Mouse (Mus musculus): ENCODE measurements around the gene Eef1akmt4. TPM values are rescaled to one million over a fixed set of nuclear protein-coding genes. Genes with fewer than 3 reads are reported as not detected.
A peak's percentile ranks its signal among the peaks of the same experiment; 100 is the strongest.

Gene Eef1akmt4
- total and polyA plus RNA-seq, 3 experiments = 37.1 to 52.2 TPM; not detected in 1

- TF ChIP-seq ZMIZ1 (IDR thresholded peaks at IDR 0.05; ENCODE audit: low read depth, low read length) = 0 out of 2 replicates have a peak, but pooled peaks have one; percentile 20
- TF ChIP-seq MYB (IDR thresholded peaks at IDR 0.05; ENCODE audit: low read depth, low read length) = no peak
- no peak; the same call in 1 of the 2 replicates for TF ChIP-seq HCFC1 (IDR thresholded peaks at IDR 0.05; ENCODE audit: low read depth, low read length)
- TF ChIP-seq MYC (IDR thresholded peaks at IDR 0.05; ENCODE audit: low read depth, low read length) = no peak
- 0 out of 2 replicates have a peak, but pooled peaks have one; percentile 37 for TF ChIP-seq SIN3A (IDR thresholded peaks at IDR 0.05; ENCODE audit: low read length)
- TF ChIP-seq RAD21 (IDR thresholded peaks at IDR 0.05; ENCODE audit: low read depth, low read length) = no peak
- no peak for TF ChIP-seq JUND (IDR thresholded peaks at IDR 0.05; ENCODE audit: low read depth, low read length)
- TF ChIP-seq ELF1 (IDR thresholded peaks at IDR 0.05; ENCODE audit: low read depth, low read length) = no peak
- peak; percentile 22; the same call in 1 of the 2 replicates for TF ChIP-seq TCF12 (IDR thresholded peaks at IDR 0.05; ENCODE audit: low read depth, low read length)
- TF ChIP-seq MAX (IDR thresholded peaks at IDR 0.05; ENCODE audit: low read length) = peak; percentile 45; the same call in 1 of the 2 replicates
- no peak for TF ChIP-seq CHD2 (IDR thresholded peaks at IDR 0.05; ENCODE audit: low read length)
- TF ChIP-seq CTCF (IDR thresholded peaks at IDR 0.05 in 2 of 3, conservative IDR thresholded peaks at IDR 0.05 in 1 of 3; ENCODE audit: control insufficient read depth in 1 of 3, insufficient read depth in 1 of 3, low read depth in 2 of 3, low read length in 3 of 3, poor library complexity in 1 of 3, severe bottlenecking in 1 of 3) = no peak
- no peak for TF ChIP-seq POLR2AphosphoS5 (IDR thresholded peaks at IDR 0.05; ENCODE audit: borderline replicate concordance, low read depth, low read length)
- TF ChIP-seq NRF1 (IDR thresholded peaks at IDR 0.05; ENCODE audit: insufficient read depth, low read depth, low read length, poor library complexity, severe bottlenecking) = no peak
- no peak for TF ChIP-seq UBTF (IDR thresholded peaks at IDR 0.05; ENCODE audit: borderline replicate concordance, insufficient read depth, low read depth, low read length)
- peak in 1 of 2 experiments; percentile 59; a peak in 2 of 4 replicates for TF ChIP-seq POLR2A (IDR thresholded peaks at IDR 0.05; ENCODE audit: control insufficient read depth in 1 of 2, insufficient read depth in 1 of 2, low read depth in 1 of 2, low read length in 2 of 2, poor library complexity in 1 of 2)
- no peak for TF ChIP-seq ZKSCAN1 (IDR thresholded peaks at IDR 0.05; ENCODE audit: low read depth, low read length)
- no peak for TF ChIP-seq EP300 (IDR thresholded peaks at IDR 0.05; ENCODE audit: low read depth in 1 of 2, low read length in 2 of 2)
- no peak for TF ChIP-seq BHLHE40 (IDR thresholded peaks at IDR 0.05; ENCODE audit: borderline replicate concordance, low read depth, low read length)
- TF ChIP-seq POLR2AphosphoS2 (IDR thresholded peaks at IDR 0.05; ENCODE audit: low read length) = no peak; the same call in 1 of the 2 replicates
Measured at GRCm38 (mm10) chr16:20621191-20621990, 10.0 kb downstream of the Eef1akmt4 start, which contains the start of gene Camk2n2 (continued).

- peak overlapping the region; percentile 53 to 83 for H3K4me3 ChIP-seq (ENCODE audit: control insufficient read depth in 1 of 2, insufficient read depth in 1 of 2, low read depth in 2 of 2, low read length in 2 of 2)
- peak overlapping the region; percentile 92 for H3K9ac ChIP-seq (ENCODE audit: control insufficient read depth, low read depth, low read length, poor library complexity, severe bottlenecking)
- peak; percentile 90 for DNase-seq (ENCODE audit: low read depth, low spot score)
- peaks cover 0 to 13% of the 10 kb centered on the region in 2 experiments; a peak in 2 of 4 replicates for H3K36me3 ChIP-seq (ENCODE audit: control insufficient read depth in 1 of 2, insufficient read depth in 2 of 2, low read length in 2 of 2)
- peaks cover 0 to 11% of the 10 kb centered on the region in 2 experiments; a peak in 2 of 4 replicates for H3K4me1 ChIP-seq (ENCODE audit: control insufficient read depth in 1 of 2, insufficient read depth in 2 of 2, low read length in 2 of 2)
- H3K27ac ChIP-seq (ENCODE audit: control insufficient read depth, low read depth, low read length) = peak overlapping the region; percentile 81
- H3K79me2 ChIP-seq (ENCODE audit: control insufficient read depth, insufficient read depth, low read length, poor library complexity) = peaks cover 4% of the 10 kb centered on the region; the same call in 1 of the 2 replicates
- no peaks in the 10 kb centered on the region; a peak in 1 of 4 replicates for H3K27me3 ChIP-seq (ENCODE audit: control insufficient read depth in 1 of 2, insufficient read depth in 2 of 2, low read length in 2 of 2)
- no peaks in the 10 kb centered on the region for H3K9me3 ChIP-seq (replicated peaks; ENCODE audit: insufficient read depth, low read length)
- TF ChIP-seq POLR2A (IDR thresholded peaks at IDR 0.05; ENCODE audit: control insufficient read depth in 1 of 2, insufficient read depth in 1 of 2, low read depth in 1 of 2, low read length in 2 of 2, poor library complexity in 1 of 2) = peak; percentile 44 to 49; a peak in 2 of 4 replicates
- peak; percentile 41; the same call in 1 of the 2 replicates for TF ChIP-seq ZMIZ1 (IDR thresholded peaks at IDR 0.05; ENCODE audit: low read depth, low read length)
- TF ChIP-seq CTCF (IDR thresholded peaks at IDR 0.05 in 2 of 3, conservative IDR thresholded peaks at IDR 0.05 in 1 of 3; ENCODE audit: control insufficient read depth in 1 of 3, insufficient read depth in 1 of 3, low read depth in 2 of 3, low read length in 3 of 3, poor library complexity in 1 of 3, severe bottlenecking in 1 of 3) = no peak
- TF ChIP-seq POLR2AphosphoS5 (IDR thresholded peaks at IDR 0.05; ENCODE audit: borderline replicate concordance, low read depth, low read length) = no peak
- TF ChIP-seq GATA1 (IDR thresholded peaks at IDR 0.05; ENCODE audit: low read depth, low read length) = no peak
- TF ChIP-seq MYC (IDR thresholded peaks at IDR 0.05; ENCODE audit: low read depth, low read length) = 0 out of 2 replicates have a peak, but pooled peaks have one; percentile 22
- TF ChIP-seq ZNF384 (IDR thresholded peaks at IDR 0.05; ENCODE audit: low read depth, low read length) = no peak
- peak; percentile 54 for TF ChIP-seq E2F4 (IDR thresholded peaks at IDR 0.05; ENCODE audit: borderline replicate concordance, low read depth, low read length)
- TF ChIP-seq USF1 (IDR thresholded peaks at IDR 0.05; ENCODE audit: low read depth, low read length) = no peak
- no peak for TF ChIP-seq GABPA (IDR thresholded peaks at IDR 0.05; ENCODE audit: low read depth, low read length)
- TF ChIP-seq MEF2A (IDR thresholded peaks at IDR 0.05; ENCODE audit: extremely low read depth, insufficient replicate concordance, low read depth, low read length, poor library complexity, severe bottlenecking) = no peak
- TF ChIP-seq POLR2AphosphoS2 (IDR thresholded peaks at IDR 0.05; ENCODE audit: low read length) = no peak; the same call in 1 of the 2 replicates
- TF ChIP-seq TBP (IDR thresholded peaks at IDR 0.05; ENCODE audit: low read depth, low read length) = no peak
- TF ChIP-seq JUND (IDR thresholded peaks at IDR 0.05; ENCODE audit: low read depth, low read length) = no peak
- TF ChIP-seq MAZ (IDR thresholded peaks at IDR 0.05; ENCODE audit: low read depth, low read length) = peak; percentile 96
- TF ChIP-seq CHD1 (IDR thresholded peaks at IDR 0.05; ENCODE audit: low read depth, low read length) = 0 out of 2 replicates have a peak, but pooled peaks have one; percentile 21
Measured at GRCm38 (mm10) chr16:20621991-20622685, 10.7 kb downstream of the Eef1akmt4 start.

All from MEL (cell line).